Mouse (Mus musculus) heart, postnatal 0 days (tissue): ENCODE data around the gene Exosc6.

Source experiments
- CTCF ChIP-seq: IDR thresholded peaks from 2 replicates; pipeline ENCODE4 v1.5.1; 2016; ENCODE audit warnings: antibody characterized with exemption, control low read depth, low read depth
- EP300 ChIP-seq: IDR thresholded peaks from 2 replicates; pipeline ENCODE4 v1.6.1; 2016; ENCODE audit warnings: antibody characterized with exemption, low read depth

DNA sequence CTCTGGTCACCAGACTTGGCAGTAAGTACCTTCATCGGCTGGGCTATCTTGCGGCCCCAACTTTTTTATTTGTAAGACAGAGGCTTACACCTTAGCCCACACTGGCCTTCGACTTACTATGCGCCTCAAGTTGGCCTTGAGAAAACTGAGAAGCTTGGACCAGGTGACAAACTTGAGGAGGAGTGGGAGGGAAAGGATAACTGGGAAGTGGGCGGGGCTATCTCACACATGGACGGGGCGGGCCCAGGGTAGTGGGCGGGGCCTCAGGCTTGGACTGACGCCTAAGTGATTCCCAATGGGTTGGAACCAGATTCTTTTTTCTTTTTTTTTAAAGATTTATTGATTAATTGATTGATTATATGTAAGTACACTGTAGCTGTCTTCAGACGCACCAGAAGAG lies 11.3 kb downstream of the Exosc6 start:
- no peak for TF ChIP-seq CTCF
- TF ChIP-seq EP300: no peak
